Mouse (Mus musculus): ENCODE results near the gene Myadml2. TPM values are rescaled to one million over a fixed set of nuclear protein-coding genes. Genes with fewer than 3 reads are reported as not detected.

Gene Myadml2
- polyA plus RNA-seq, 1 experiment from 2014 or later, result 2.4 TPM

GRCm38 (mm10) chr11:120598283-120598989 is 49.5 kb downstream of the Myadml2 start, which contains the start of the genes Alyref and Anapc11:
Gene Alyref (minus strand): TSS chr11:120598365.
Gene Anapc11 (plus strand): TSS chr11:120598421.
- peak within 1 kb of the TSS; percentile 89 for H3K27ac ChIP-seq (ENCODE audit: low read depth, low read length)
- H3K9ac ChIP-seq (ENCODE audit: low read depth, low read length), result peak within 1 kb of the TSS; percentile 98
- peaks cover 35% of the 10 kb centered on the region for H3K36me3 ChIP-seq (ENCODE audit: control insufficient read depth, insufficient read depth, low read length)
- H3K4me1 ChIP-seq (ENCODE audit: control insufficient read depth, insufficient read depth, low read depth, low read length), result peaks cover 16% of the 10 kb centered on the region
- WGBS, result under 1% methylated on average over 88 of the region's 88 CpGs
- no peaks in the 10 kb centered on the region for H3K9me3 ChIP-seq (ENCODE audit: control insufficient read depth, low read length)
- H3K4me2 ChIP-seq (ENCODE audit: low read length), result peak within 1 kb of the TSS; percentile 99
- H3K4me3 ChIP-seq (ENCODE audit: low read length), result peak within 1 kb of the TSS; percentile 98
- peak; percentile 99 for ATAC-seq
- no peaks in the 10 kb centered on the region for H3K27me3 ChIP-seq (replicated peaks; ENCODE audit: control insufficient read depth, insufficient read depth, low read length)

- H3K4me1 ChIP-seq (ENCODE audit: control insufficient read depth, insufficient read depth, low read depth, low read length), result peaks cover 16% of the 10 kb centered on the region
- peak overlapping the region; percentile 99 for H3K4me2 ChIP-seq (ENCODE audit: low read length)
- peak overlapping the region; percentile 98 for H3K9ac ChIP-seq (ENCODE audit: low read depth, low read length)
- 4% methylated on average over 85 of the region's 99 CpGs for WGBS
- peaks cover 39% of the 10 kb centered on the region for H3K36me3 ChIP-seq (ENCODE audit: control insufficient read depth, insufficient read depth, low read length)
- no peaks in the 10 kb centered on the region for H3K27me3 ChIP-seq (replicated peaks; ENCODE audit: control insufficient read depth, insufficient read depth, low read length)
- no peaks in the 10 kb centered on the region for H3K9me3 ChIP-seq (ENCODE audit: control insufficient read depth, low read length)
- H3K4me3 ChIP-seq (ENCODE audit: low read length), result peak overlapping the region; percentile 98
- peak; percentile 54; the same call in 1 of the 2 replicates for ATAC-seq
- H3K27ac ChIP-seq (ENCODE audit: low read depth, low read length), result peak overlapping the region; percentile 89
Observed at GRCm38 (mm10) chr11:120597240-120598235, 50.4 kb downstream of the Myadml2 start.

Small RNA genes within 50 kb of the gene (microRNA-seq; reads per million reads assigned to microRNA genes)
- gene Mir6936, result 1.0 reads per million

Other genes with a start within 250 kb of the Myadml2 start
- gene Nploc4, start 210.4 kb downstream of the Myadml2 start, polyA plus RNA-seq (2015; fragmentation: Nextera tagmentation; extraction: Ambion mirVana), result 28.7 and 33.2 TPM in 2 replicates
- not detected in 2 replicates for gene Tspan10, start 205.5 kb downstream of the Myadml2 start, polyA plus RNA-seq (2015; fragmentation: Nextera tagmentation; extraction: Ambion mirVana)
- 0.30 TPM in 1 of 2 replicates, not detected in the other for gene Pde6g, start 194.7 kb downstream of the Myadml2 start, polyA plus RNA-seq (2015; fragmentation: Nextera tagmentation; extraction: Ambion mirVana)
- 10.8 and 15.8 TPM in 2 replicates for gene Oxld1, start 190.1 kb downstream of the Myadml2 start, polyA plus RNA-seq (2015; fragmentation: Nextera tagmentation; extraction: Ambion mirVana)
- 23.5 and 25.9 TPM in 2 replicates for gene Ccdc137, start 190.0 kb downstream of the Myadml2 start, polyA plus RNA-seq (2015; fragmentation: Nextera tagmentation; extraction: Ambion mirVana)
- gene Arl16, start 180.6 kb downstream of the Myadml2 start, polyA plus RNA-seq (2015; fragmentation: Nextera tagmentation; extraction: Ambion mirVana), result 60.5 and 68.1 TPM in 2 replicates
- gene Mrpl12, start 163.5 kb downstream of the Myadml2 start, polyA plus RNA-seq (2015; fragmentation: Nextera tagmentation; extraction: Ambion mirVana), result 135 and 137 TPM in 2 replicates
- 31.2 and 31.5 TPM in 2 replicates for gene Slc25a10, start 156.3 kb downstream of the Myadml2 start, polyA plus RNA-seq (2015; fragmentation: Nextera tagmentation; extraction: Ambion mirVana)
- 0.92 and 1.0 TPM in 2 replicates for gene Gcgr, start 117.5 kb downstream of the Myadml2 start, polyA plus RNA-seq (2015; fragmentation: Nextera tagmentation; extraction: Ambion mirVana)
- gene Mcrip1, start 98.4 kb downstream of the Myadml2 start, polyA plus RNA-seq (2015; fragmentation: Nextera tagmentation; extraction: Ambion mirVana), result 243 and 245 TPM in 2 replicates
- gene Ppp1r27, start 97.0 kb downstream of the Myadml2 start, polyA plus RNA-seq (2015; fragmentation: Nextera tagmentation; extraction: Ambion mirVana), result 0.64 TPM in 1 of 2 replicates, not detected in the other
- gene P4hb, start 74.9 kb downstream of the Myadml2 start, polyA plus RNA-seq (2015; fragmentation: Nextera tagmentation; extraction: Ambion mirVana), result 252 and 298 TPM in 2 replicates
- gene Arhgdia, start 66.5 kb downstream of the Myadml2 start, polyA plus RNA-seq (2015; fragmentation: Nextera tagmentation; extraction: Ambion mirVana), result 501 and 544 TPM in 2 replicates
- 55.8 and 202 TPM in 2 replicates for gene Alyref, start 49.8 kb downstream of the Myadml2 start, polyA plus RNA-seq (2015; fragmentation: Nextera tagmentation; extraction: Ambion mirVana)
- 194 and 203 TPM in 2 replicates for gene Anapc11, start 49.7 kb downstream of the Myadml2 start, polyA plus RNA-seq (2015; fragmentation: Nextera tagmentation; extraction: Ambion mirVana)
- 0.99 and 1.00 TPM in 2 replicates for gene Npb, start 39.7 kb downstream of the Myadml2 start, polyA plus RNA-seq (2015; fragmentation: Nextera tagmentation; extraction: Ambion mirVana)
- 236 and 242 TPM in 2 replicates for gene Pcyt2, start 30.2 kb downstream of the Myadml2 start, polyA plus RNA-seq (2015; fragmentation: Nextera tagmentation; extraction: Ambion mirVana)
- gene Sirt7, start 22.9 kb downstream of the Myadml2 start, polyA plus RNA-seq (2015; fragmentation: Nextera tagmentation; extraction: Ambion mirVana), result 39.4 and 41.3 TPM in 2 replicates
- 25.4 and 34.6 TPM in 2 replicates for gene Mafg, start 14.6 kb downstream of the Myadml2 start, polyA plus RNA-seq (2015; fragmentation: Nextera tagmentation; extraction: Ambion mirVana)
- gene Pycr1, start 4.4 kb downstream of the Myadml2 start, polyA plus RNA-seq (2015; fragmentation: Nextera tagmentation; extraction: Ambion mirVana), result 18.0 and 20.0 TPM in 2 replicates
- gene Notum, start 13.0 kb upstream of the Myadml2 start, polyA plus RNA-seq (2015; fragmentation: Nextera tagmentation; extraction: Ambion mirVana), result 3.1 and 3.8 TPM in 2 replicates
- gene Aspscr1, start 24.8 kb upstream of the Myadml2 start, polyA plus RNA-seq (2015; fragmentation: Nextera tagmentation; extraction: Ambion mirVana), result 146 and 151 TPM in 2 replicates
- gene Cenpx, start 65.6 kb upstream of the Myadml2 start, polyA plus RNA-seq (2015; fragmentation: Nextera tagmentation; extraction: Ambion mirVana), result 106 and 107 TPM in 2 replicates
- 73.4 and 77.8 TPM in 2 replicates for gene Lrrc45, start 65.8 kb upstream of the Myadml2 start, polyA plus RNA-seq (2015; fragmentation: Nextera tagmentation; extraction: Ambion mirVana)
- gene Rac3, start 73.3 kb upstream of the Myadml2 start, polyA plus RNA-seq (2015; fragmentation: Nextera tagmentation; extraction: Ambion mirVana), result 624 and 705 TPM in 2 replicates
- gene Dcxr, start 79.1 kb upstream of the Myadml2 start, polyA plus RNA-seq (2015; fragmentation: Nextera tagmentation; extraction: Ambion mirVana), result 11.1 and 12.7 TPM in 2 replicates
- gene Cbr2, start 84.0 kb upstream of the Myadml2 start, polyA plus RNA-seq (2015; fragmentation: Nextera tagmentation; extraction: Ambion mirVana), result 1.3 and 2.0 TPM in 2 replicates
- 2.0 and 2.9 TPM in 2 replicates for gene Hmga1b, start 114.6 kb upstream of the Myadml2 start, polyA plus RNA-seq (2015; fragmentation: Nextera tagmentation; extraction: Ambion mirVana)
- 134 and 139 TPM in 2 replicates for gene Rfng, start 136.0 kb upstream of the Myadml2 start, polyA plus RNA-seq (2015; fragmentation: Nextera tagmentation; extraction: Ambion mirVana)
- gene Gps1, start 136.1 kb upstream of the Myadml2 start, polyA plus RNA-seq (2015; fragmentation: Nextera tagmentation; extraction: Ambion mirVana), result 272 and 305 TPM in 2 replicates
- gene Dus1l, start 148.2 kb upstream of the Myadml2 start, polyA plus RNA-seq (2015; fragmentation: Nextera tagmentation; extraction: Ambion mirVana), result 46.9 and 48.5 TPM in 2 replicates
- 82.9 and 92.6 TPM in 2 replicates for gene Fasn, start 176.4 kb upstream of the Myadml2 start, polyA plus RNA-seq (2015; fragmentation: Nextera tagmentation; extraction: Ambion mirVana)

All from hindbrain, embryonic 16.5 days (tissue).